Mouse (Mus musculus): ENCODE measurements around the gene Dnah12. TPM values are rescaled to one million over a fixed set of nuclear protein-coding genes. Genes with fewer than 3 reads are reported as not detected.
A peak's percentile ranks its signal among the peaks of the same experiment; 100 is the strongest.

The Dnah12 gene
- polyA plus RNA-seq, 1 experiment: 0.02 TPM

DNA sequence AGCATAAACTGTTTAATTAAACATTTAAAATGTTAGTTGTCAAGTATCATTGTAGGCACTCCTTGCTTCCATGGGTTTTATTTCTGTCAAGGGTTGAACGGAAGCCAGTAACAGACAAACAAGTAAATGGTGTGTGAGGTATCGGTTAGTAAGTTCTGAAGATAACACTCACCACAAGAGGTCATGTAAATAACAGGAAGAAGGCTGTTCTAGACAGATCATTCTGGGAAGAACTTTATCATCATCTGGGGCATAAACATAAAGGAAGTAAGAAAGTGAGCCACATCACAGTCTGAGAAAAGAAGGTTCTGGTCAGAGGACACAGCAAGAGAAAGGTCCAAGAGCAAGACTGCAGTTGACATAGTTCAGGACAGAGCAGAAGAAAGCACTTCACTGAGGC is 132.9 kb downstream of the Dnah12 start:
- no peak for TF ChIP-seq CTCF (IDR thresholded peaks at IDR 0.05; ENCODE audit: extremely low read depth, insufficient read depth, insufficient read length, insufficient replicate concordance)
- no peak for TF ChIP-seq POLR2A (IDR thresholded peaks at IDR 0.05; ENCODE audit: low read depth, low read length)
- no peaks in the 10 kb centered on the region for H3K36me3 ChIP-seq (ENCODE audit: control insufficient read depth, insufficient read depth, low read length)
- H3K4me1 ChIP-seq (ENCODE audit: control insufficient read depth, insufficient read depth, insufficient read length): no peaks in the 10 kb centered on the region
- no peak overlapping the region for H3K4me3 ChIP-seq (ENCODE audit: extremely low read depth, insufficient read depth, insufficient read length)
- no peak overlapping the region for H3K27ac ChIP-seq (ENCODE audit: insufficient read depth, low read length)
- WGBS: 47% methylated on average over 2 of the region's 2 CpGs
- DNase-seq (ENCODE audit: low read depth in 1 of 2, low spot score in 2 of 2): no peak
- no peaks in the 10 kb centered on the region for H3K27me3 ChIP-seq (ENCODE audit: control insufficient read depth, insufficient read depth, low read length)

DNA sequence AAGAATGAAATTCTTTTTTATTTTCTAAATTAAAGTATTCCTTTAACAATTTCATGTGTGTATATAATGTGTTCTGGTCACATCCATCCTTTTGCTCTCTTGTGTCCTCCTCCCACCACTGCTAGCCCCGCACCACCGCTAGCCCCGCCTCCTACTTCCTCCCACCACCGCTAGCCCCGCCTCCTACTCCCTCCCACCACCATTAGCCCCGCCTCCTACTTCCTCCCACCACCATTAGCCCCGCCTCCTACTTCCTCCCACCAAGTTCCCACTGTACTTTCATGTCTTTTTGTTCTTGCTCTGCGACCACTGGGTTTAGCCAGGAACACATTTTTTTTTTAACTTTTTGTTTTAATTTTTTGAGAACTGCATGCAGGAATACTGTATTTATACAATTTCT is 160.0 kb downstream of the Dnah12 start:
- no peak for TF ChIP-seq CTCF (IDR thresholded peaks at IDR 0.05; ENCODE audit: extremely low read depth, insufficient read depth, insufficient read length, insufficient replicate concordance)
- TF ChIP-seq POLR2A (IDR thresholded peaks at IDR 0.05; ENCODE audit: low read depth, low read length): no peak
- WGBS: 61% methylated on average over 8 of the region's 8 CpGs

DNA sequence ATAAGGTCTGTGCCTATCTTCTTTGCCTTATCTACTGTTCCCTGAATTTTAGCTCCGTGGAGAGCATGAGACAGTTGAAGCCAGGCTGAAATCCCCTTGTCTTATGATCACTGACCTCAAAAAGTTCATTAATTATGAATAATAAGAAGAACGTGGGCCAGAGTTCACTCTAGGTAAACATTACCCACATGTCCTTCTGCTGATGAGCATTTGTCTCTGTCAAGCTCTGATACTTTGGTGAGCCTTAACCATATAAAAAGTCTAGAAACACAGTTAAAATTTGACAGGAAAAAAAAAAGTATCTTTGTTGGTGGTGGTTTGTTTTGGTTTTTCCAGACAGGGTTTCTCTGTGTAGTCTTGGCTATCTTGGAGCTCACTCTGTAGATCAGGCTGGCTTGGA is 161.0 kb downstream of the Dnah12 start:
- Histone ChIP-seq H3K36me3 (ENCODE audit: control insufficient read depth, insufficient read depth, low read length) (no peaks in the 10 kb centered on the region), H3K4me3 (ENCODE audit: extremely low read depth, insufficient read depth, insufficient read length) (no peak overlapping the region), H3K27me3 (ENCODE audit: control insufficient read depth, insufficient read depth, low read length) (no peaks in the 10 kb centered on the region), H3K27ac (ENCODE audit: insufficient read depth, low read length) (no peak overlapping the region), H3K4me1 (ENCODE audit: control insufficient read depth, insufficient read depth, insufficient read length) (no peaks in the 10 kb centered on the region)
- TF ChIP-seq POLR2A (IDR thresholded peaks at IDR 0.05; ENCODE audit: low read depth, low read length): no peak
- TF ChIP-seq CTCF (IDR thresholded peaks at IDR 0.05; ENCODE audit: extremely low read depth, insufficient read depth, insufficient read length, insufficient replicate concordance): no peak
- WGBS: 80% methylated on average over 2 of the region's 2 CpGs
- DNase-seq (ENCODE audit: low read depth in 1 of 2, low spot score in 2 of 2): no peak

More for the DNA sequence above, 160.0 kb downstream of the Dnah12 start:
- H3K4me3 ChIP-seq (ENCODE audit: extremely low read depth, insufficient read depth, insufficient read length): no peak overlapping the region
- no peak overlapping the region for H3K27ac ChIP-seq (ENCODE audit: insufficient read depth, low read length)
- DNase-seq (ENCODE audit: low read depth in 1 of 2, low spot score in 2 of 2): peak in 1 of 2 experiments; percentile 12
- H3K4me1 ChIP-seq (ENCODE audit: control insufficient read depth, insufficient read depth, insufficient read length): no peaks in the 10 kb centered on the region
- H3K27me3 ChIP-seq (ENCODE audit: control insufficient read depth, insufficient read depth, low read length): no peaks in the 10 kb centered on the region
- H3K36me3 ChIP-seq (ENCODE audit: control insufficient read depth, insufficient read depth, low read length): no peaks in the 10 kb centered on the region

DNA sequence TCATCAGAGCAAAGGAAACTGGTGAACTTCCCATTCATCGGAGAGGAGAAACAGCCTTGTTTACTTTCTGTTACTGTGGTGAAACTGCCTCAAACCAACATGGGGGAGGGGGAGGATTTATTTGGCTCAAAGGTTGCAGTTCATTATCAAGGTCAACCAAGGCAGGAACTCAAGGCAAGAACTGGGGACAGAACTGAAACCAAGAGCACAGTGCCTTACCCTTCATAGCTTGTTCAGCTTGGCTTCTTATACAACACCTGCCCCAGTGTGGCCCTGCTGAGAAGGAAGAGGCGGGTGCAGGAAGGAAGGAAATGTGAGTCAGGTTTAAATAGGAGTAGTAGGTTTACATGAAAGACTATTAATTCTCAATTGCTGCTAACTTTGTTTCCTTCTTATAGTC is 165.3 kb downstream of the Dnah12 start:
- Histone ChIP-seq H3K27ac (ENCODE audit: insufficient read depth, low read length) (peak overlapping the region; percentile 23; the same call in 1 of the 2 replicates), H3K27me3 (ENCODE audit: control insufficient read depth, insufficient read depth, low read length) (no peaks in the 10 kb centered on the region), H3K4me1 (ENCODE audit: control insufficient read depth, insufficient read depth, insufficient read length) (no peaks in the 10 kb centered on the region), H3K4me3 (ENCODE audit: extremely low read depth, insufficient read depth, insufficient read length) (no peak overlapping the region), H3K36me3 (ENCODE audit: control insufficient read depth, insufficient read depth, low read length) (no peaks in the 10 kb centered on the region)
- 8% methylated on average over 2 of the region's 2 CpGs for WGBS
- DNase-seq (ENCODE audit: low read depth in 1 of 2, low spot score in 2 of 2): peak; percentile 21 to 47
- no peak for TF ChIP-seq CTCF (IDR thresholded peaks at IDR 0.05; ENCODE audit: extremely low read depth, insufficient read depth, insufficient read length, insufficient replicate concordance)
- no peak for TF ChIP-seq POLR2A (IDR thresholded peaks at IDR 0.05; ENCODE audit: low read depth, low read length)

DNA sequence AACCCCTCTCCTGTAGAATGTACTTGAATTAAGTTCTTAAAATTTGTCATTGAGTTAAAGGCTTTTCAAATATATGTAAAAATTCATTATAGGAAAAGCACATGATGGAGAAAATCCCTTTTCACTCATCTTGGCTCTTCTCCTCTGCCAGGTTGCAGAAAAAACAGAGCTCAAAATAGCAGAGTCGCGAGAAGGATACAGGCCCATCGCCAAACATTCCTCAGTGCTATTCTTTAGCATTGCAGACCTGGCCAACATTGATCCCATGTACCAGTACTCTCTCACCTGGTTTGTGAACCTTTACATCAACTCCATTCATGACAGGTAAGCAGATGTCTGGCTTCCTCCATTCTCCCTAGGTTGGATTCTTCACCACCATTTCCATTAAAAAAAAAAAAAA is 165.9 kb downstream of the Dnah12 start:
- TF ChIP-seq POLR2A (IDR thresholded peaks at IDR 0.05; ENCODE audit: low read depth, low read length) (no peak), CTCF (IDR thresholded peaks at IDR 0.05; ENCODE audit: extremely low read depth, insufficient read depth, insufficient read length, insufficient replicate concordance) (no peak)
- H3K4me3 ChIP-seq (ENCODE audit: extremely low read depth, insufficient read depth, insufficient read length): no peak overlapping the region
- 97% methylated on average over 3 of the region's 3 CpGs for WGBS
- H3K36me3 ChIP-seq (ENCODE audit: control insufficient read depth, insufficient read depth, low read length): no peaks in the 10 kb centered on the region
- no peaks in the 10 kb centered on the region for H3K4me1 ChIP-seq (ENCODE audit: control insufficient read depth, insufficient read depth, insufficient read length)
- H3K27ac ChIP-seq (ENCODE audit: insufficient read depth, low read length): no peak overlapping the region
- no peak for DNase-seq (ENCODE audit: low read depth in 1 of 2, low spot score in 2 of 2)
- no peaks in the 10 kb centered on the region for H3K27me3 ChIP-seq (ENCODE audit: control insufficient read depth, insufficient read depth, low read length)

DNA sequence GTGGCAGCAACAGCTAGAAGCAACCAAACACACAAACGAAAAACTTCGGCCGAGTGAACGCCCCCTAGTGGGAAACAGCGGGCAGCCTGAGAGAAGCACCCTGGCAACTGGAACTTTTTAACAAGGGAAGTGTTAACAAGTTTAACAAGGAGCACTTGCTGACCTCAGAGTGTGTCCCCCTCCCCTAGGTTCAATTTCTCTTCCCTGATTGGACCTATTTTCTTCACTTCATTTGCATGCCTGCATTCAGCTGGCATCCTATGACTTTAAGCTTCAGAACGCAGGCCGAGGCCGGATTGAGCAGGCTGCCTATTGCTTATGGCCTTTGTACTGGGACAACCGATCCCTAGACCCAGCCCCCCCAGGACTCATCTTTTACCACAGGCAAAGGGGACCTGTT is 174.3 kb downstream of the Dnah12 start:
- DNase-seq (ENCODE audit: low read depth in 1 of 2, low spot score in 2 of 2): no peak
- 83% methylated on average over 9 of the region's 9 CpGs for WGBS
- Histone ChIP-seq H3K4me3 (ENCODE audit: extremely low read depth, insufficient read depth, insufficient read length) (no peak overlapping the region), H3K36me3 (ENCODE audit: control insufficient read depth, insufficient read depth, low read length) (no peaks in the 10 kb centered on the region), H3K27ac (ENCODE audit: insufficient read depth, low read length) (no peak overlapping the region), H3K4me1 (ENCODE audit: control insufficient read depth, insufficient read depth, insufficient read length) (no peaks in the 10 kb centered on the region), H3K27me3 (ENCODE audit: control insufficient read depth, insufficient read depth, low read length) (no peaks in the 10 kb centered on the region)
- TF ChIP-seq POLR2A (IDR thresholded peaks at IDR 0.05; ENCODE audit: low read depth, low read length) (no peak), CTCF (IDR thresholded peaks at IDR 0.05; ENCODE audit: extremely low read depth, insufficient read depth, insufficient read length, insufficient replicate concordance) (0 out of 2 replicates have a peak, but pooled peaks have one; percentile 6)

DNA sequence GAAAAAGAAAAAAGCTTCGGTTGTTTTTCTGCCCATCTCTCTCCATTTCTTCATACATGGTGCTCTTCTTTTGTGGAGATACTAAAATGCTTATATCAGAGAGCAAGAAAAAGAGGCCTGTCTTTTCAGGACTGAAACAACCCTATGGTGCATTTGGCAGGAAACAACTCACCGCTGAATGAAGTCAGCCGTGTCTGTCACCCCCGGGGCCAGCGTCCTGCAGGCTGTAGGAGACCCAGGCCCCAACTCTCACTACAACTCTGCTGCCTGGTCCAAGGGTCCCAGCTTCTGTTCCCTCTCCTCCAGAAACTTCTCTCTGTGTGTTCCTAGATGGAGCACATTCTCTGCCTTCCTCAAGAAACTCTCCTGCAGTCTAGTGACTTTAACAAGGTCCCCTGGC is 175.2 kb downstream of the Dnah12 start:
- Histone ChIP-seq H3K4me3 (ENCODE audit: extremely low read depth, insufficient read depth, insufficient read length) (no peak overlapping the region), H3K36me3 (ENCODE audit: control insufficient read depth, insufficient read depth, low read length) (no peaks in the 10 kb centered on the region), H3K27ac (ENCODE audit: insufficient read depth, low read length) (no peak overlapping the region), H3K4me1 (ENCODE audit: control insufficient read depth, insufficient read depth, insufficient read length) (no peaks in the 10 kb centered on the region), H3K27me3 (ENCODE audit: control insufficient read depth, insufficient read depth, low read length) (no peaks in the 10 kb centered on the region)
- 62% methylated on average over 5 of the region's 5 CpGs for WGBS
- TF ChIP-seq POLR2A (IDR thresholded peaks at IDR 0.05; ENCODE audit: low read depth, low read length) (no peak), CTCF (IDR thresholded peaks at IDR 0.05; ENCODE audit: extremely low read depth, insufficient read depth, insufficient read length, insufficient replicate concordance) (no peak)
- DNase-seq (ENCODE audit: low read depth in 1 of 2, low spot score in 2 of 2): no peak
